Mouse (Mus musculus): ENCODE data around the gene Gm20498.

DNA sequence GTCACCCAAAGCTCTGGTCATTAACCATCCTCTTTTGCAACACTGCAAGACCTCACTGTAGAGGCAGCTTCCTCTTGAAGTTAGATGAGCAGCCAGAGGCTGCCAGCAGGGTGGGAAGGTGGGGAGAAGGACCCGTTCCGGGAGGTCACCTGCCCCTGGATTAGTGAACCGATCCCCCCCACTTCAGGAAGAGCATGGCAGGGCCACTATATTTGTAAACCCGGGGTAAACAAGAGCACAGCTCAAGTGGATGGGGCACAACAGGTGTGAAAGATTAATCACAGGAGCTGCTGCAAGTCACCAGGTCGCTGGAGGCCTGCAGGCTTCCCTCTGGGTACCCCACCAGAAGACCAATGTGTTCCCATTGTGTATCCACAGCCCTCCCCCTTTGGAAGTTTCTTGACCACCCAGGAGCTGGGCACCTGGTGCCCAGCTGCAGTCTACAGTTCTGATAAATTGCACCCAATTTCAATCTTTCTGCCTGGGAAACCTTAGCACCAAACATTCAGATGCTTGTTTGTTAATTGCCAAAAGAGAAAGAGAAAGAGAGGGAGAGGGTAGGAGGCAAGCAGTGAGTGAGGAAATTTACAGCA lies 201.6 kb downstream of the Gm20498 start:
- TF ChIP-seq EP300 (IDR thresholded peaks at IDR 0.05; ENCODE audit: insufficient read depth, low read depth, low read length) (no peak), CTCF (IDR thresholded peaks at IDR 0.05) (no peak), POLR2A (IDR thresholded peaks at IDR 0.05; ENCODE audit: insufficient read depth, low read depth, low read length) (no peak)
